Mouse (Mus musculus) neural tube, embryonic 15.5 days (tissue): Measurements from ENCODE around the gene Dnaaf2. TPM values are rescaled to one million over a fixed set of nuclear protein-coding genes. Genes with fewer than 3 reads are reported as not detected.
"Not testable (repeated sequence)": the region's sequence is repeated elsewhere in the genome, so short reads cannot be mapped to it uniquely, and the experiment has no call there.

Experiments used
- ATAC-seq: fragments of 200-750 bp; cut with Nextera tagmentation; 2 replicates; pipeline ENCODE4 v1.8.0; 2017; ENCODE audit warnings: mild to moderate bottlenecking, moderate TSS enrichment, moderate library complexity; ENCODE audit not compliant: low FRiP score
- H3K27ac ChIP-seq: fragments of 300-500 bp; sonication (generic); replicated peaks from 2 replicates; pipeline ENCODE4 v1.5.1; 2015; ENCODE audit warnings: mild to moderate bottlenecking, inconsistent platforms
- H3K27me3 ChIP-seq: fragments of 300-500 bp; sonication (generic); replicated peaks from 2 replicates; pipeline ENCODE4 v1.6.1; 2015; ENCODE audit warnings: inconsistent platforms
- H3K36me3 ChIP-seq: fragments of 300-500 bp; sonication (generic); 2 replicates; pipeline ENCODE4 v1.6.1; 2015; ENCODE audit warnings: inconsistent platforms
- H3K4me1 ChIP-seq: fragments of 300-500 bp; sonication (generic); 2 replicates; pipeline ENCODE4 v1.6.1; 2015; ENCODE audit warnings: inconsistent platforms
- H3K4me2 ChIP-seq: fragments of 300-500 bp; sonication (generic); 2 replicates; pipeline ENCODE4 v1.6.1; 2015; ENCODE audit warnings: inconsistent platforms, mild to moderate bottlenecking, moderate library complexity
- H3K4me3 ChIP-seq: fragments of 300-500 bp; sonication (generic); replicated peaks from 2 replicates; pipeline ENCODE4 v1.5.1; 2015; ENCODE audit warnings: mild to moderate bottlenecking, inconsistent platforms
- H3K9ac ChIP-seq: fragments of 300-500 bp; sonication (generic); replicated peaks from 2 replicates; pipeline ENCODE4 v1.6.1; 2015; ENCODE audit warnings: mild to moderate bottlenecking, inconsistent platforms
- H3K9me3 ChIP-seq: fragments of 300-500 bp; sonication (generic); replicated peaks from 2 replicates; pipeline ENCODE4 v1.6.1; 2016; ENCODE audit warnings: inconsistent platforms
- WGBS: fragments of 180-500 bp; shearing (Covaris S2); methylation state at CpG from one replicate; pipeline ENCODE4 v1.1.7; 2015; ENCODE audit warnings: mixed read lengths; 5-methylcytosine and 5-hydroxymethylcytosine counted together
- polyA plus RNA-seq: library from polyadenylated mRNA; unstranded; fragments of >200 nt; fragmentation: Nextera tagmentation; extraction: Ambion mirVana; gene quantifications from 2 replicates; pipeline ENCODE4 v1.2.1, GENCODE M21; 2015

Gene Dnaaf2
- polyA plus RNA-seq, 1 experiment from 2014 or later: 7.7 TPM

DNA sequence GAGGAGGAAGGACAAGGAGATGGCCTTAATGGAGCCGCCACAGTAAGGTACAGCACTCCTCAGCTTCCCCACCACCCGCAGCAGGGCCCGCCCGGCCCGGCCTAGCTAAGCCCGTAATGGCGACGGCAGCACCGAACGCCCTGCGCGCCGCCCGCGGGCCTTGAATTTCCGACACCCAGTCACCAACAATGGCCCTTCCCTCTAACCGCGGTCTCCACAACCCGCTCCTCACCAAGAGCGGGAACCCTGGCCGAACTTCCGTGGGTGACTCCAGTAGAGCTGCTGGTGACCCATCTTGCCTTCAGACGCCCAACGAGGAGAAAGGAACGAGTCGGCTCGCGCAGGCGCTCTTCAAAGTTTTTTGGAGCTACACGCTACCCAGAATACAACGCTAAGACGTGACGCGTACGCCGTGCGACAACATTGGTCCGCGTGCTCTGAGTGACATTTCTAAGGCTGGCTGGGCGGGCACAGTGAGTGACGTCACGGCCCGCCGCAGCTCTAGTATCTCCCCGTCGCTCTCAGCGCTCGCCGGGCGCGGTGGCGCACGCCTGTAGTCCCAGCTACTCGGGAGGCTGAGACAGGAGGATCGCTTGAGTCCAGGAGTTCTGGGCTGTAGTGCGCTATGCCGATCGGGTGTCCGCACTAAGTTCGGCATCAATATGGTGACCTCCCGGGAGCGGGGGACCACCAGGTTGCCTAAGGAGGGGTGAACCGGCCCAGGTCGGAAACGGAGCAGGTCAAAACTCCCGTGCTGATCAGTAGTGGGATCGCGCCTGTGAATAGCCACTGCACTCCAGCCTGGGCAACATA, 39.3 kb downstream of the Dnaaf2 start, which contains the start of gene Rps29:
Gene Rps29 (minus strand): TSS at position 422 of the 813 bp plus-strand sequence.
- ATAC-seq: peak; percentile 99

DNA sequence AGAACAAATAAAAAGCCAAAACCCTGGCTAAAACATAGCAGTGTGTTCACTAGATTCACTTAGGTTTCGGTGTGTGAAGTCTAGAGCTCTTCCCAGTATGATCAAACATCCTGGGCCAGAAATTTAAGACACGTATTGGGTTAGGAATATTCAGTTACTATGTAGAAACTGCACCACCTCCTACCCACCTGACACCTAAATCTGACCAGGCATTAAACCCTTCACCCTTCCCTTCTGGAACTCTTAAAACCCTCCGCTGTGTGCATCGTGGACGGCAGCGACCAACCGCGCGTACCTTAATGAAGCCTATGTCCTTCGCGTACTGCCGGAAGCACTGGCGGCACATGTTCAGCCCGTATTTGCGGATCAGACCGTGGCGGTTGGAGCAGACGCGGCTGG, 39.9 kb downstream of the Dnaaf2 start:
- Histone ChIP-seq H3K4me3 (peak overlapping the region; percentile 69), H3K4me1 (peaks cover 13% of the 10 kb centered on the region), H3K36me3 (peaks cover 16% of the 10 kb centered on the region), H3K27me3 (no peaks in the 10 kb centered on the region), H3K4me2 (peak overlapping the region; percentile 65), H3K27ac (peak overlapping the region; percentile 94), H3K9ac (peak overlapping the region; percentile 83), H3K9me3 (no peaks in the 10 kb centered on the region)
- WGBS: under 1% methylated on average over 19 of the region's 19 CpGs
- no peak for ATAC-seq

More for the DNA sequence above, 39.3 kb downstream of the Dnaaf2 start, which contains the start of gene Rps29:
- not testable (repeated sequence) for H3K9me3 ChIP-seq, H3K27me3 ChIP-seq
- under 1% methylated on average over 63 of the region's 68 CpGs for WGBS
- H3K9ac ChIP-seq: peak within 1 kb of the TSS; percentile 83
- peak within 1 kb of the TSS; percentile 65 for H3K4me2 ChIP-seq
- peaks cover 13% of the 10 kb centered on the region for H3K4me1 ChIP-seq
- H3K4me3 ChIP-seq: peak within 1 kb of the TSS; percentile 69
- peaks cover 16% of the 10 kb centered on the region for H3K36me3 ChIP-seq
- H3K27ac ChIP-seq: peak within 1 kb of the TSS; percentile 94

DNA sequence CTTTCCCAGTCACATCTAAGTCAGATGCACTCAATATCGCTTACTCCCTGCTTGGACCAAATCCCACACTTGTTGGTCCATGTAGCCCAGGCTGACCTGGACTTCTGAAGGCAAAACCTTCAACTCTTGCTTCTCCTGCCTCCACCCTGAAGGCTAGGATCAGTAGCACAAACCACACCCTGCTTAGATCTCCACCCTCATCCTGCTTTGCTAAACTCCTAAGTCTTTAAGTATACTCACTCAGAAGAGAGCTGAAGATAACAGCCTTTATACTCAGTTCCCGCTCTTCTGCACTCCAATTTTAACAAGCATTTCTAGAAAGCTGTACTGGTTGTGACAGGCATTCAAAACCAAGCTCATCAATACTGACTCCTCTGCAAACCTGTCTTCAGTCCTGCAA, 41.1 kb downstream of the Dnaaf2 start:
- peaks cover 16% of the 10 kb centered on the region for H3K36me3 ChIP-seq
- H3K9ac ChIP-seq: no peak overlapping the region
- H3K27me3 ChIP-seq: no peaks in the 10 kb centered on the region
- no peak overlapping the region for H3K27ac ChIP-seq
- H3K9me3 ChIP-seq: no peaks in the 10 kb centered on the region
- H3K4me2 ChIP-seq: peak overlapping the region; percentile 65; the same call in 1 of the 2 replicates
- ATAC-seq: no peak
- peaks cover 13% of the 10 kb centered on the region for H3K4me1 ChIP-seq
- no peak overlapping the region for H3K4me3 ChIP-seq
- 96% methylated on average over 2 of the region's 2 CpGs for WGBS

DNA sequence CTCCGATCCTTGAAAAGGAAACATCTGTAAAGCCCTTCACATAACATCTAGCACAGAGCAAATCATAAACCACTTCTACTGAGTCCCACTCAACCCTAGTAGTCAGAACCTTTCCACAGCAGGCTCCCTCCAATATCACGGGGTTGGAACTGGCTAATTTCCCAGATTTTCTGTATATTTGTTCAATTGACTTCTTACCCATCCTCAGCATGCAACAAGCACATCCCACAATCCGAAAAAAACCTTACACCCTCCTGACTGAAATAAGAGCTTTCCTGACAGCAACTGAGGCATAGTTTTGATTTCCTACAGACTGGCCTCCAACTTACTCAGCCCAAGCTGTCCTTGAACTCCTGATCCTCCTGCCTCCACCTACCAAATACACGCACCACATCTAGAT, 41.8 kb downstream of the Dnaaf2 start:
- 87% methylated on average over 4 of the region's 4 CpGs for WGBS
- Histone ChIP-seq H3K4me2 (no peak overlapping the region), H3K36me3 (peaks cover 16% of the 10 kb centered on the region), H3K9ac (no peak overlapping the region), H3K4me1 (peaks cover 13% of the 10 kb centered on the region), H3K9me3 (no peaks in the 10 kb centered on the region), H3K27ac (no peak overlapping the region), H3K4me3 (no peak overlapping the region), H3K27me3 (no peaks in the 10 kb centered on the region)
- no peak for ATAC-seq

DNA sequence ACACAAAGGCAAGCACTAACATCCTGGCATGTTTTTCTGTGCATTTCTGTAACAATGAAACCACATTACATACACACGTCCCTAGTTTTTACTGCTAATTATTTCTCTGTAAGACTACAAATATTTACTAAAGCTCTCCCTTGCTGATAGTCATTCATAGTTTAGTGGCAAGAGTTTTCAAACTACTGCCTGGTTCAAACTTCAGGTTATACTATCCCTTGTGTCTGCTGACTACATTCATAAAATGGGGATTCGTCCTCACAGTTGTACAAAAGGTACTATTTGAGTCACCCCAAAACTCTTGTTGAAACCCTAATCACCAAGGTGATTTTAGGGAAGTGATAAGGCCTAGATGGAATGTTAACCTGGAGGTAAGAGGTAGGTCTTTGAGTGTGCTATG, 42.3 kb downstream of the Dnaaf2 start:
- no peak overlapping the region for H3K9ac ChIP-seq
- WGBS: 90% methylated on average over 2 of the region's 2 CpGs
- H3K27me3 ChIP-seq: no peaks in the 10 kb centered on the region
- ATAC-seq: no peak
- H3K4me2 ChIP-seq: no peak overlapping the region
- no peaks in the 10 kb centered on the region for H3K9me3 ChIP-seq
- peaks cover 13% of the 10 kb centered on the region for H3K4me1 ChIP-seq
- no peak overlapping the region for H3K27ac ChIP-seq
- no peak overlapping the region for H3K4me3 ChIP-seq
- peaks cover 16% of the 10 kb centered on the region for H3K36me3 ChIP-seq

DNA sequence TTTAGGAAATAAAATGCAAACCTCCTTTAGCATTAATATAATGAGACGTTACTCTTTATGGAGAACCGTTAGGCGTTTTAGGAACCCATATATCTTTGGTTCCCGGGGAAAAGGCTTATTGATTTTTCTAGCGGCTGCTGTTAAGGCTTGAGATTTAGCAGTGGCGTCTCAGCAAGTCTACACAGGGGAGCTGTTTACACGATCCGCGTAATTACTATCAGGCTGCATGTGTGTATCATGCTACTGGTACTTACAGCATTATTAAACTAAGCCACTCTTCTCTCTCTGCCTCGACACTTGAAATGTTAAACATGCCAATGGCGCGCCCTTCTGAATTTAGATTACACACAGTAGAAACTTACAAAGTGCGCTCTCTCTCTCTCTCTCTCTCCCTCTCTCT, 48.2 kb downstream of the Dnaaf2 start:
- WGBS: 37% methylated on average over 13 of the region's 13 CpGs
- H3K27ac ChIP-seq: peak overlapping the region; percentile 77
- no peaks in the 10 kb centered on the region for H3K9me3 ChIP-seq
- H3K4me1 ChIP-seq: peaks cover 8% of the 10 kb centered on the region
- H3K27me3 ChIP-seq: no peaks in the 10 kb centered on the region
- no peak overlapping the region for H3K9ac ChIP-seq
- peak overlapping the region; percentile 12 for H3K4me3 ChIP-seq
- H3K36me3 ChIP-seq: no peaks in the 10 kb centered on the region
- peak overlapping the region; percentile 43 for H3K4me2 ChIP-seq
- peak; percentile 83 for ATAC-seq

DNA sequence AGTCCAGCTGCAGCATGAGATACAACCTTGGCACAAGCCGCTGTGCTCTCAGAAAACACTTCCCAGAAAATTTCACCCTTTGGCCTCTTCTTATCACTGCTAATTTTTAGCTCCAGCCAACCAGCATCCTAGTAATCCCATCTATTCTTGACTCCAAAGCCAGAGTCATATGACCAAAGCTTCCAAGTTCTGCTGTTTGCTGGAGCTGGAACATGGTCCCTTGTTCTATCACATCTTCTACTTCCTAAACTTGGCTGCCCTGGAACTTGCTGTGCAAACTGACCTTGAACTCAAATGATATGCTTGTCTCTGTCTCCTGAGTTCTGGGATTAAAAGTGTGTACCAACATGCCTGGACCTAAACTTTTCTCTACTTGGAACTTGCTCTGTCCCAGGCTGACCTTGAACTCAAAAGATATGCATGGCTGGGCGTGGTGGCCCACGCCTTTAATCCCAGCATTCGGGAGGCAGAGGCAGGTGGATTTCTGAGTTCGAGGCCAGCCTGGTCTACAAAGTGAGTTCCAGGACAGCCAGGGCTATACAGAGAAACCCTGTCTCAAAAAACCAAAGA, 51.0 kb downstream of the Dnaaf2 start:
- Histone ChIP-seq H3K9me3 (no peaks in the 10 kb centered on the region), H3K4me2 (no peak overlapping the region), H3K4me3 (no peak overlapping the region), H3K4me1 (peaks cover 8% of the 10 kb centered on the region), H3K36me3 (no peaks in the 10 kb centered on the region), H3K27me3 (no peaks in the 10 kb centered on the region), H3K9ac (no peak overlapping the region), H3K27ac (no peak overlapping the region)
- 91% methylated on average over 5 of the region's 5 CpGs for WGBS
- no peak for ATAC-seq

DNA sequence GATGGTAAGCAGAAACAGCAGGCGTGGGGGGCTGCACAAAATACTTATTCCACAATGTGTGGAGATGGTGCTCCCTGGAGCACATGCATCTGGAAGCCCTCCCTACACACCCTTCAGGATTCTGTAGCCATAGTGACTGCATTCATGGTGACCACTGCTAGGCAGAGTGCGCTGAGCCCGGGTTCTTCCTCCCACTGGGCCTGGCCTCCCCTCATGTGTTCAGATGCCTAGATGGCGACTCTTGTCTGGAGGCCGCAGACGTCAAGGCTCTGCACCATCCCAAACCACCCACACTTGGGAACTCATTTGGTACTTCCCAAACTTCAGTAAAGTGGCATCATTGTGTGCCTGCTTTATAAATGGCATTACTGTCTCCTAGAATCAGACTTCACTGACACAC, 54.8 kb downstream of the Dnaaf2 start:
- H3K9ac ChIP-seq: no peak overlapping the region
- no peak overlapping the region for H3K4me3 ChIP-seq
- H3K27me3 ChIP-seq: no peaks in the 10 kb centered on the region
- H3K27ac ChIP-seq: no peak overlapping the region
- H3K9me3 ChIP-seq: no peaks in the 10 kb centered on the region
- ATAC-seq: no peak
- WGBS: 77% methylated on average over 6 of the region's 6 CpGs
- no peak overlapping the region for H3K4me2 ChIP-seq
- no peaks in the 10 kb centered on the region for H3K36me3 ChIP-seq
- H3K4me1 ChIP-seq: peaks cover 4% of the 10 kb centered on the region; the same call in 1 of the 2 replicates

DNA sequence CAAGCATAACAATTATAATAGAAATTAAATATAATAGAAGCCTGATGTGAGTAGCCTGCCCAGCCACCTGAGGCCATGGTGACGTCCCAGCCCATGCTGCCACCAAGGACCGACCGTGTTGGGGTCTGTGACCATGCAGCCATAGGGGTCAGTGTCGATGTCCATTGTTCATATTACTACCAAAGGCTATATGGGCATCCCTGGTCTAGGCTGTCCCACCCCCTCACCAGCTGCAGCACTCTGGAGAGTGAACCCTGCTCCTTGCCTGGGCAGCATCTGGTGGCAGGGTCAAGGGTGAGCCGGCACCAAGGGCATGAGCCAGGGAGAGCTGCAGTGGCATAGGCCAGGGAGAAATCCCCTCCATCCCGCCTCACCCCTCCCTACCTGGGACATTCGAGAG, 58.4 kb downstream of the Dnaaf2 start:
- H3K9me3 ChIP-seq: no peaks in the 10 kb centered on the region
- H3K36me3 ChIP-seq: no peaks in the 10 kb centered on the region
- ATAC-seq: no peak
- H3K4me3 ChIP-seq: no peak overlapping the region
- H3K9ac ChIP-seq: no peak overlapping the region
- 92% methylated on average over 7 of the region's 7 CpGs for WGBS
- H3K4me2 ChIP-seq: no peak overlapping the region
- no peaks in the 10 kb centered on the region for H3K4me1 ChIP-seq
- no peak overlapping the region for H3K27ac ChIP-seq
- H3K27me3 ChIP-seq: no peaks in the 10 kb centered on the region

DNA sequence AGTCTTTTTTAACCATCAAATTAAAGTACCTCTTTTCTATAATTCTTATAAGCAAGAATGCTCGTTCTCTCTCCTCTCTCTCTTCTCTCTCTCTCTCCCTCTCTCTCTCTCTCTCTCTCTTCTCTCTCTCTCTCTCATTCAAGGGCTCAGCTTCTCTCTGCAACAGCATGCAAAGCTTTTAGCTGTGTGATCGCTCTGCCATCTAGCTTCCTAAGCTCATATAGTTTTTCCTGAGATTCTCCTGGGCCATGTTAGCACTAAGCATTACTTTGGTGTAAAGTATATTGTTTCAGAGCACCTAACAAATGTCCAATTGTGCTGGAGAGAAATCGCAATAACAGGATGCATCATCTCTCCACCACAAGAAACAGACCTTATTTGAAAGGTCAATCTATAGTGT, 59.0 kb downstream of the Dnaaf2 start:
- no peaks in the 10 kb centered on the region for H3K36me3 ChIP-seq
- ATAC-seq: no peak
- H3K4me1 ChIP-seq: no peaks in the 10 kb centered on the region
- H3K4me3 ChIP-seq: no peak overlapping the region
- no peak overlapping the region for H3K9ac ChIP-seq
- H3K9me3 ChIP-seq: no peaks in the 10 kb centered on the region
- no peaks in the 10 kb centered on the region for H3K27me3 ChIP-seq
- no peak overlapping the region for H3K27ac ChIP-seq
- 82% methylated on average over 3 of the region's 3 CpGs for WGBS
- no peak overlapping the region for H3K4me2 ChIP-seq
